Mouse (Mus musculus): ENCODE measurements around the gene Ankrd31.
"Not testable (repeated sequence)": the region's sequence is repeated elsewhere in the genome, so short reads cannot be mapped to it uniquely, and the experiment has no call there.

Ankrd31 gene

GRCm38 (mm10) chr13:96859161-96859560 lies 111.1 kb downstream of the Ankrd31 start:
- DNase-seq = no peak

GRCm38 (mm10) chr13:96870742-96871141 lies 122.7 kb downstream of the Ankrd31 start:
- DNase-seq = no peak

- DNase-seq = no peak
Observed at GRCm38 (mm10) chr13:96874071-96874470, 126.0 kb downstream of the Ankrd31 start.

- no peak for DNase-seq
Observed at GRCm38 (mm10) chr13:96878220-96879057, 130.4 kb downstream of the Ankrd31 start.

DNA sequence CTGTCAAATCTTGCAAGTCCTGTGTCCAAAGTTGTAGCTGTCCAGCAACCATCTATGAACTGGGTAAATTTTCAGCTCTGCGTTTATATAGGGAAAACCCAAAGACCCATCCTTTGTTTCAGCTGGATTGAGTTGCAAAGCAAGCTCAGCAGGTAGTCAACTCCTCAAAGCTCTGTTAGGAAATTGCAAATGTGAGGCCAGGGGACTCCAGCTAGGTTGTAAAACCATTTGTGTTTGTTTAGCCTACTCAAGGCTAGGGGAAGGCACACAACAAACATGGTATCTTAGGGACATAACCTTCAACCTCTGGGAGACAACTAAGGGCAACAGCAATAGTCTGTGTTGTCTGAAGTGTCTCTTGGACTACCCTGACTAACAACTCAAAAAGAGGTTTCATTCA lies 136.5 kb downstream of the Ankrd31 start:
- no peak for DNase-seq

- no peak for DNase-seq
Observed at GRCm38 (mm10) chr13:96889985-96890384, 141.9 kb downstream of the Ankrd31 start.

- no peak for DNase-seq
Observed at GRCm38 (mm10) chr13:96895144-96895543, 147.1 kb downstream of the Ankrd31 start.

- no peak for DNase-seq
Observed at GRCm38 (mm10) chr13:96906717-96907116, 158.6 kb downstream of the Ankrd31 start.

DNA sequence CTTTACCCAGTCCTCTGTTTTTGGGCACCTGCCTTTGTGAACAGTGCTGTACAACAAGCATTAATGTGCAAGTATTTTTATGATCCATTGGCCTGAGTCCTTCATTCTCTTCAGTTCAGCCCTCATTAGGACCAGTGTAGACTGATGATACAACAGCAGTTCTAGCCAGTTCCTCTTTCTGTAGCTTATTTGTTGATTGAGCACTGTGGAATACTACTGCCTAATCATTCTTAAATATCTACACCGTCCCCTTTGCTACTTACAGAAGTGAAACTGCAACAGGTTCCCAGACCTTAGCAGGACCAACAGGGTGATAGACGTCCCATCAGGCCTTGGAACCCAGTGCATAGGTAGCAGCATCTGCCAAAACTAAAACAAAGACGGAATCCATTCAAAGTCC lies 163.1 kb downstream of the Ankrd31 start:
- DNase-seq = no peak

DNA sequence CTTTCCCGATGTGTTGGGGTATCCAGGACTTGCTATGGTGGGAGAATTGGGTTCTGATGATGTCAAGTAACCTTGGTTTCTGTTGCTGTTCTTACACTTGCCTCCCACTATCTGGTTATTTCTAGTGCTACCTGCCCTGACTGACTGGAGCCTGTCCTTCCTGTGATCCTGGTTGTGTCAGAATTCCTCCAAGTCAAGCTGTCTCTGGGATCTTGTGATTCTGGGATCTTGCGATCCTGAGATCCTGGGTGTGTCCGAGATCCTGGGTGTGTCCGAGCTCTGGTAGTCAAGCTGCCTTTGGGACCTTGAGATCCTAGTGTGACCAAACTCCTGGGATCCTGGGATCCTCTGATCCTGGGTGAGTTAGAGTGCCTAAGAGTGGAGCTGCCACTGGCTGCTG lies 175.1 kb downstream of the Ankrd31 start:
- DNase-seq = not testable (repeated sequence)

- peak; percentile 59 to 74 for DNase-seq
Observed at GRCm38 (mm10) chr13:96923999-96924961, 176.2 kb downstream of the Ankrd31 start, which contains the start of gene Gcnt4. Gcnt4 (plus strand) TSS chr13:96924689.

DNA sequence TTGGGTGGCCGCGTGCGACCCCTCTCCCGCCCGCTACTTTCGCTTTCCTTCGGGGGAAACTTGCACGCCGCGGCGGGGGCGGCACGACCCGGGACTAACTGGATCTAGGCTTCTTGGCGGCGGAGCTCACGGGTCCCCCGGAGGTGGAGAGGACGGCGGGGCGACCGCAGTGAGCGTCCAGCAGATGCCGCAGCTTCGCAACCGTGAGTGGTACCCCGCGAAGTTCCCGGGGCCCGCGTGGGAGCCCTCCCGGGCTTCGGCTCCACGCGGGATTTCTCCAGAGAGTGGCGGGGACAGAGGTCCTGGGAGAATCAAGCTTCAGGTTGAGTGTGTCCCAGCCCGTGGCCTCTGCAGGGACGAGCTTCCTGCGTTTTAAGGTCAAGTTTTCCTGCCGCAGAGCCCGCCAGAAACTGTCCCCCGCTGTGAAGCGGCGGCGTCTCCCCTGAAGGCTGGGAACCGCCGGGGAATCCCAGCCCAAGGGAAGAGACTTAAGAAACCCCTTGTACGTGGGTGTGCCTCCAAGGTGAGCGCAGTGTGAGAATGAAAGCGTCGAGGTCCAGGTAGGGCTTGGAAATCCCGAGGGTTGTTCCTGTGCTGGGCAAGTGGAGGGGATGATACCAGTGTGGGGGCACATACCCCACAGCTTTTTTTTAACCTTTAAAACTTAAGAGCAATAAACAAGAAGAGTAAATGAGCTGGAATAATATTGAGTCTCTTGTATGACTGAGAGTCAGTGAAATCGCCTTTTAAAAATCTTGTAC lies 177.1 kb downstream of the Ankrd31 start:
- peak in 1 of 2 experiments; percentile 31 for DNase-seq

GRCm38 (mm10) chr13:96925991-96926725 lies 178.1 kb downstream of the Ankrd31 start:
- no peak for DNase-seq

DNA sequence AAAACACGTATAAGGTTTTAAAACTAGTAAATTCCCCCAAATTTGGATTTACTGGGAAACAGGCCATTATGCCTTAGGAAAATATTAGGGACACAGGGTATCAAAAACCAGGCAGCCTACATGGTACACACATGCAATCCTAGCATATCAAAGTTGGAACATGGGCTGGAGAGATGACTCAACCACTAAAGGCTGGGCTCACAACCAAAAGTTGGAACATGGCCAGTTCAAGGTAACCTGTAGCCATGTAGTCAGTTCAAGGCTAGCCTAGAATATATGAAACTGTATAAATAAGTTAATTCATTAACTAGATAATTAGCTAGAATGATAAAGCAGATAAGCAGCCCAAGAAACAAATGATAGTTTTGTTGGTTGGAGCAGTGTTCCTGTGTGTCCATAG lies 179.7 kb downstream of the Ankrd31 start:
- no peak for DNase-seq

GRCm38 (mm10) chr13:96928432-96929039 lies 180.5 kb downstream of the Ankrd31 start:
- no peak for DNase-seq

DNA sequence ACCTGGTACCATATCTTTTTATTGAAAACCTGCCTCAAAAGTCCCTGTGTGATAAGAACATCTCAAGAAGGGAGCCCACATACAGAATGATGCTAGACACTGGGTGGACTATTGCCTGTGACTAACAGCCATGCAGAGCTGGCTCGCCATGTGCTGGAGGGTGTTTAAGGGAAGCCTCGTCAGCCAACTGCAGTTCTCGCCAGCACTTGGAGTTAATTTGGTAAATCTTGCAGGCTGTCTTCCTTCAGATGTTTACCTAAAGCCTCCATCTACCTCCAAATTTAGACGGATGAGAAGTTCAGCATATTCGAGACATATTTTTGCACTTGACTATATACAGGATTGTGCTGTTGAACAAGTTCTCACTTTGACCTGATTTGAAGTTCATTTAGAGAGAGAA lies 184.7 kb downstream of the Ankrd31 start:
- DNase-seq = no peak

- DNase-seq = no peak
Observed at GRCm38 (mm10) chr13:96933367-96933766, 185.3 kb downstream of the Ankrd31 start.

GRCm38 (mm10) chr13:96936173-96936777 lies 188.2 kb downstream of the Ankrd31 start:
- peak; percentile 56 to 57 for DNase-seq

DNA sequence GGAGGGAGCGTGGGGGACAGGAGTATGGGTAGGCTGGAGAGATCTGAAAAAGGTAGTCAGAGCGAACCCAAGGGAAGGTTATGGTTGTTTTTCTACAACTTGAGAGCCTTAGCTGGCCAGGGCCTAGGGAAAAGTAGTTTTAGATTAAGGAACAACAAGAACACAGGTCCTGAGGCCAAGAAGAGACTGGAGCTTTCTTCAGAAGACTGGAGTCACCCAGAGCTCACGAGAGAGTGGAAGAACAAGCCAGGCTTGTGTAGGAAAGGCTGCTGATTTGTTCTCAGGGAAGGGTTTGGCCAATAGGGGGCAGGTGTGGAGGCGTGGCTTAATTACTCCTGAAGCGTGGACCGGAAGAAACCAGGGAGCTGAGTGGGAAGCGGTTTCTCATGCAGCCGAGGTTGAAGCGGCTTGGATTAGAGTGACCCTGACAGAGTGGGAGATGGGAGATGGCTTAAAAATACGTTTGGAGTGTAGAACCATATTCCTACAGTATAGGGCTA lies 189.0 kb downstream of the Ankrd31 start:
- no peak for DNase-seq

DNA sequence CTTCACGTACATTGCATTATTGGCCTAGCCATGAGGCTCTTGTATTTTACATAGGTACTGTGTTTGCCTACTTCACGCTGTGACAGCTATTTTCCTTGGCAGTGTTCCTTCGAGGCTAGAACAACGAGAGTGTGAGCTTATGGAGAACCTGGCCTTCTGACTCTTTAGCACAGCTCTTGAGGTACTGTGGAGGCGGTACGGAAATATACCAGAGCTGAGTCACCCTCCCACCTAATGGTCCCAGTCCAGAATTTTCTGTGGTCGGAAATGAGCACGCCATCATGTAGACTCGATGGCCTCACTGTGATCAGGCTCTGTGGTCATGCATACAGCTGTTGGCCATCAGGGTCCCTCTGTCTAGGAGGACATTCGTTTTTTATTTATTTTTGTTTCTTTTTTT lies 191.6 kb downstream of the Ankrd31 start:
- DNase-seq = no peak

DNA sequence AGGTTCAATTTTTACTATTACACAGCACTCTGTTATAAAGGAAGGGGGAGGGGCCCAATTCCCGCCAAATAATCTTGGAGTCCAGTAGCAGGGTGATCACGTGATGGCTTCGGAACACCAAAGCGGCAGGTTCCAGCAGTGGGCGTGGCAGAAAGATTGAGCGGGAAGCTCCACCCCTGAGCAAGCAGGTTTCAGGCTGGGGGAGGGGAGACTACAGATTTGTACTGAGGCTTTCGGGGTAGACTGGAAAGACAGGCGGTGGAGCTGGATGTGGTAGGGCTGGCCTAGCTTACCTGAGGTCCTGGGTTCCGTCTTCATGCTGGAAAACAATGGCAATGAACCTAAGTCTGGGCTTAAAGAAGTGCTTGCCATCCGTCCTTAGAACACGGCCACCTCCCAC lies 193.4 kb downstream of the Ankrd31 start:
- not testable (repeated sequence) for DNase-seq

Data from kidney, postnatal 36 days (tissue).